Mouse (Mus musculus): ENCODE results near the gene Mtfr2. TPM values are rescaled to one million over a fixed set of nuclear protein-coding genes. Genes with fewer than 3 reads are reported as not detected.

The Mtfr2 gene
- polyA plus RNA-seq, 1 experiment from 2014 or later, result 2.1 TPM

GRCm38 (mm10) chr10:20313941-20314340, 33.6 kb upstream of the Mtfr2 start:
- Histone ChIP-seq H3K4me2 (ENCODE audit: low read depth, low read length) (peak overlapping the region; percentile 81), H3K4me3 (ENCODE audit: low read depth, low read length) (peak overlapping the region; percentile 96), H3K27ac (ENCODE audit: low read length) (no peak overlapping the region), H3K9me3 (replicated peaks; ENCODE audit: control insufficient read depth, low read length) (no peaks in the 10 kb centered on the region), H3K4me1 (ENCODE audit: control insufficient read depth, low read depth, low read length) (peaks cover 14% of the 10 kb centered on the region), H3K27me3 (ENCODE audit: control insufficient read depth, insufficient read depth, low read depth, low read length) (no peaks in the 10 kb centered on the region), H3K36me3 (ENCODE audit: control insufficient read depth, insufficient read depth) (peaks cover 6% of the 10 kb centered on the region), H3K9ac (ENCODE audit: low read depth, low read length) (no peak overlapping the region)
- 51% methylated on average over 4 of the region's 4 CpGs for WGBS (ENCODE audit: insufficient replicate concordance)
- ATAC-seq (ENCODE audit: low read depth), result no peak

GRCm38 (mm10) chr10:20314797-20315196, 32.8 kb upstream of the Mtfr2 start:
- Histone ChIP-seq H3K9me3 (replicated peaks; ENCODE audit: control insufficient read depth, low read length) (no peaks in the 10 kb centered on the region), H3K9ac (ENCODE audit: low read depth, low read length) (no peak overlapping the region), H3K27me3 (ENCODE audit: control insufficient read depth, insufficient read depth, low read depth, low read length) (no peaks in the 10 kb centered on the region), H3K4me1 (ENCODE audit: control insufficient read depth, low read depth, low read length) (peaks cover 14% of the 10 kb centered on the region), H3K36me3 (ENCODE audit: control insufficient read depth, insufficient read depth) (peaks cover 13% of the 10 kb centered on the region), H3K4me3 (ENCODE audit: low read depth, low read length) (no peak overlapping the region), H3K27ac (ENCODE audit: low read length) (no peak overlapping the region), H3K4me2 (ENCODE audit: low read depth, low read length) (no peak overlapping the region)
- 6% methylated on average over 2 of the region's 2 CpGs for WGBS (ENCODE audit: insufficient replicate concordance)
- no peak for ATAC-seq (ENCODE audit: low read depth)

- H3K27me3 ChIP-seq (ENCODE audit: control insufficient read depth, insufficient read depth, low read depth, low read length), result no peaks in the 10 kb centered on the region
- H3K4me2 ChIP-seq (ENCODE audit: low read depth, low read length), result no peak overlapping the region
- 37% methylated on average over 5 of the region's 5 CpGs for WGBS (ENCODE audit: insufficient replicate concordance)
- H3K36me3 ChIP-seq (ENCODE audit: control insufficient read depth, insufficient read depth), result peaks cover 20% of the 10 kb centered on the region
- no peak overlapping the region for H3K4me3 ChIP-seq (ENCODE audit: low read depth, low read length)
- no peak overlapping the region for H3K9ac ChIP-seq (ENCODE audit: low read depth, low read length)
- no peak for ATAC-seq (ENCODE audit: low read depth)
- no peak overlapping the region for H3K27ac ChIP-seq (ENCODE audit: low read length)
- H3K9me3 ChIP-seq (replicated peaks; ENCODE audit: control insufficient read depth, low read length), result no peaks in the 10 kb centered on the region
- peaks cover 7% of the 10 kb centered on the region for H3K4me1 ChIP-seq (ENCODE audit: control insufficient read depth, low read depth, low read length)
Observed at GRCm38 (mm10) chr10:20317466-20317865, 30.1 kb upstream of the Mtfr2 start.

GRCm38 (mm10) chr10:20326226-20326625, 21.3 kb upstream of the Mtfr2 start:
- Histone ChIP-seq H3K9me3 (replicated peaks; ENCODE audit: control insufficient read depth, low read length) (no peaks in the 10 kb centered on the region), H3K4me2 (ENCODE audit: low read depth, low read length) (no peak overlapping the region), H3K27me3 (ENCODE audit: control insufficient read depth, insufficient read depth, low read depth, low read length) (no peaks in the 10 kb centered on the region), H3K4me1 (ENCODE audit: control insufficient read depth, low read depth, low read length) (no peaks in the 10 kb centered on the region), H3K9ac (ENCODE audit: low read depth, low read length) (no peak overlapping the region), H3K4me3 (ENCODE audit: low read depth, low read length) (no peak overlapping the region), H3K27ac (ENCODE audit: low read length) (no peak overlapping the region), H3K36me3 (ENCODE audit: control insufficient read depth, insufficient read depth) (peaks cover 51% of the 10 kb centered on the region)
- ATAC-seq (ENCODE audit: low read depth), result no peak

GRCm38 (mm10) chr10:20331262-20331661, 16.3 kb upstream of the Mtfr2 start:
- no peak overlapping the region for H3K4me2 ChIP-seq (ENCODE audit: low read depth, low read length)
- no peak overlapping the region for H3K9ac ChIP-seq (ENCODE audit: low read depth, low read length)
- no peaks in the 10 kb centered on the region for H3K9me3 ChIP-seq (replicated peaks; ENCODE audit: control insufficient read depth, low read length)
- no peak overlapping the region for H3K4me3 ChIP-seq (ENCODE audit: low read depth, low read length)
- H3K36me3 ChIP-seq (ENCODE audit: control insufficient read depth, insufficient read depth), result peaks cover 56% of the 10 kb centered on the region
- no peaks in the 10 kb centered on the region for H3K4me1 ChIP-seq (ENCODE audit: control insufficient read depth, low read depth, low read length)
- no peaks in the 10 kb centered on the region for H3K27me3 ChIP-seq (ENCODE audit: control insufficient read depth, insufficient read depth, low read depth, low read length)
- no peak for ATAC-seq (ENCODE audit: low read depth)
- 87% methylated on average over 2 of the region's 2 CpGs for WGBS (ENCODE audit: insufficient replicate concordance)
- no peak overlapping the region for H3K27ac ChIP-seq (ENCODE audit: low read length)

- H3K27me3 ChIP-seq (ENCODE audit: control insufficient read depth, insufficient read depth, low read depth, low read length), result no peaks in the 10 kb centered on the region
- H3K9ac ChIP-seq (ENCODE audit: low read depth, low read length), result no peak overlapping the region
- 83% methylated on average over 7 of the region's 7 CpGs for WGBS (ENCODE audit: insufficient replicate concordance)
- no peak overlapping the region for H3K4me2 ChIP-seq (ENCODE audit: low read depth, low read length)
- no peaks in the 10 kb centered on the region for H3K4me1 ChIP-seq (ENCODE audit: control insufficient read depth, low read depth, low read length)
- peaks cover 56% of the 10 kb centered on the region for H3K36me3 ChIP-seq (ENCODE audit: control insufficient read depth, insufficient read depth)
- no peaks in the 10 kb centered on the region for H3K9me3 ChIP-seq (replicated peaks; ENCODE audit: control insufficient read depth, low read length)
- ATAC-seq (ENCODE audit: low read depth), result no peak
- H3K4me3 ChIP-seq (ENCODE audit: low read depth, low read length), result no peak overlapping the region
- H3K27ac ChIP-seq (ENCODE audit: low read length), result no peak overlapping the region
Observed at GRCm38 (mm10) chr10:20337872-20338271, 9.7 kb upstream of the Mtfr2 start.

GRCm38 (mm10) chr10:20345736-20346135, 1.8 kb upstream of the Mtfr2 start:
- Histone ChIP-seq H3K9ac (ENCODE audit: low read depth, low read length) (no peak overlapping the region), H3K27me3 (ENCODE audit: control insufficient read depth, insufficient read depth, low read depth, low read length) (no peaks in the 10 kb centered on the region), H3K4me3 (ENCODE audit: low read depth, low read length) (no peak overlapping the region), H3K4me2 (ENCODE audit: low read depth, low read length) (no peak overlapping the region), H3K36me3 (ENCODE audit: control insufficient read depth, insufficient read depth) (peaks cover 27% of the 10 kb centered on the region), H3K9me3 (replicated peaks; ENCODE audit: control insufficient read depth, low read length) (no peaks in the 10 kb centered on the region), H3K27ac (ENCODE audit: low read length) (no peak overlapping the region), H3K4me1 (ENCODE audit: control insufficient read depth, low read depth, low read length) (peaks cover 6% of the 10 kb centered on the region; the same call in 1 of the 2 replicates)
- WGBS (ENCODE audit: insufficient replicate concordance), result 66% methylated on average over 1 of the region's 1 CpGs
- no peak for ATAC-seq (ENCODE audit: low read depth)

- peak overlapping the region; percentile 80 for H3K4me3 ChIP-seq (ENCODE audit: low read depth, low read length)
- H3K27me3 ChIP-seq (ENCODE audit: control insufficient read depth, insufficient read depth, low read depth, low read length), result no peaks in the 10 kb centered on the region
- 22% methylated on average over 2 of the region's 2 CpGs for WGBS (ENCODE audit: insufficient replicate concordance)
- ATAC-seq (ENCODE audit: low read depth), result no peak
- peak overlapping the region; percentile 84; the same call in 1 of the 2 replicates for H3K9ac ChIP-seq (ENCODE audit: low read depth, low read length)
- H3K4me2 ChIP-seq (ENCODE audit: low read depth, low read length), result peak overlapping the region; percentile 89
- H3K9me3 ChIP-seq (replicated peaks; ENCODE audit: control insufficient read depth, low read length), result no peaks in the 10 kb centered on the region
- peaks cover 13% of the 10 kb centered on the region for H3K36me3 ChIP-seq (ENCODE audit: control insufficient read depth, insufficient read depth)
- no peak overlapping the region for H3K27ac ChIP-seq (ENCODE audit: low read length)
- peaks cover 6% of the 10 kb centered on the region; the same call in 1 of the 2 replicates for H3K4me1 ChIP-seq (ENCODE audit: control insufficient read depth, low read depth, low read length)
Observed at GRCm38 (mm10) chr10:20348894-20349293, 1.3 kb downstream of the Mtfr2 start.

- peaks cover 7% of the 10 kb centered on the region for H3K36me3 ChIP-seq (ENCODE audit: control insufficient read depth, insufficient read depth)
- H3K4me3 ChIP-seq (ENCODE audit: low read depth, low read length), result no peak overlapping the region
- 57% methylated on average over 10 of the region's 10 CpGs for WGBS (ENCODE audit: insufficient replicate concordance)
- H3K27me3 ChIP-seq (ENCODE audit: control insufficient read depth, insufficient read depth, low read depth, low read length), result no peaks in the 10 kb centered on the region
- ATAC-seq (ENCODE audit: low read depth), result no peak
- H3K9me3 ChIP-seq (replicated peaks; ENCODE audit: control insufficient read depth, low read length), result no peaks in the 10 kb centered on the region
- H3K9ac ChIP-seq (ENCODE audit: low read depth, low read length), result no peak overlapping the region
- H3K27ac ChIP-seq (ENCODE audit: low read length), result no peak overlapping the region
- H3K4me1 ChIP-seq (ENCODE audit: control insufficient read depth, low read depth, low read length), result no peaks in the 10 kb centered on the region
- no peak overlapping the region for H3K4me2 ChIP-seq (ENCODE audit: low read depth, low read length)
Observed at GRCm38 (mm10) chr10:20361542-20362449, 14.2 kb downstream of the Mtfr2 start.

Data from liver, embryonic 16.5 days (tissue).